Mouse (Mus musculus) intestine, embryonic 15.5 days (tissue): ENCODE measurements around the gene Mtmr4. TPM values are rescaled to one million over a fixed set of nuclear protein-coding genes. Genes with fewer than 3 reads are reported as not detected.

ENCODE experiments used
- ATAC-seq: fragments of 200-750 bp; cut with Nextera tagmentation; 2 replicates; pipeline ENCODE4 v1.8.0; 2017; ENCODE audit warnings: moderate TSS enrichment, moderate library complexity
- H3K27ac ChIP-seq: fragments of 300-500 bp; sonication (generic); 2 replicates; pipeline ENCODE4 v1.5.1; 2015; ENCODE audit warnings: mild to moderate bottlenecking, inconsistent platforms
- H3K27me3 ChIP-seq: fragments of 300-500 bp; sonication (generic); replicated peaks from 2 replicates; pipeline ENCODE4 v1.6.1; 2015; ENCODE audit warnings: inconsistent platforms
- H3K36me3 ChIP-seq: fragments of 300-500 bp; sonication (generic); 2 replicates; pipeline ENCODE4 v1.6.1; 2015; ENCODE audit warnings: inconsistent platforms
- H3K4me1 ChIP-seq: fragments of 300-500 bp; sonication (generic); replicated peaks from 2 replicates; pipeline ENCODE4 v1.6.1; 2015; ENCODE audit warnings: inconsistent platforms
- H3K4me2 ChIP-seq: fragments of 300-500 bp; sonication (generic); replicated peaks from 2 replicates; pipeline ENCODE4 v1.6.1; 2015; ENCODE audit warnings: mild to moderate bottlenecking, inconsistent platforms
- H3K4me3 ChIP-seq: fragments of 300-500 bp; sonication (generic); replicated peaks from 2 replicates; pipeline ENCODE4 v1.5.1; 2015; ENCODE audit warnings: inconsistent platforms
- H3K9ac ChIP-seq: fragments of 300-500 bp; sonication (generic); 2 replicates; pipeline ENCODE4 v1.6.1; 2015; ENCODE audit warnings: inconsistent platforms
- H3K9me3 ChIP-seq: fragments of 300-500 bp; sonication (generic); 2 replicates; pipeline ENCODE4 v1.6.1; 2016; ENCODE audit warnings: inconsistent platforms
- WGBS: fragments of 180-500 bp; shearing (Covaris S2); methylation state at CpG from one replicate; pipeline ENCODE4 v1.1.7; 2015; 5-methylcytosine and 5-hydroxymethylcytosine counted together
- polyA plus RNA-seq: library from polyadenylated mRNA; unstranded; fragments of >200 nt; fragmentation: Nextera tagmentation; extraction: Ambion mirVana; gene quantifications from 2 replicates; pipeline ENCODE4 v1.2.1, GENCODE M21; 2015

Gene Mtmr4
- polyA plus RNA-seq, 1 experiment from 2014 or later, result 26.9 TPM

- Histone ChIP-seq H3K27me3 (no peaks in the 10 kb centered on the region), H3K9ac (no peak overlapping the region), H3K4me2 (no peak overlapping the region), H3K4me3 (no peak overlapping the region), H3K27ac (no peak overlapping the region), H3K4me1 (0 out of 2 replicates have a peak, but pooled peaks cover 6% of the 10 kb centered on the region), H3K36me3 (no peaks in the 10 kb centered on the region), H3K9me3 (no peaks in the 10 kb centered on the region)
- no peak for ATAC-seq
These were observed 50.9 kb downstream of the Mtmr4 start for GRCm38 (mm10) chr11:87642865-87643264.

- Histone ChIP-seq H3K9me3 (no peaks in the 10 kb centered on the region), H3K4me1 (no peaks in the 10 kb centered on the region), H3K4me2 (no peak overlapping the region), H3K4me3 (no peak overlapping the region), H3K27ac (no peak overlapping the region), H3K27me3 (no peaks in the 10 kb centered on the region), H3K9ac (no peak overlapping the region), H3K36me3 (no peaks in the 10 kb centered on the region)
- 57% methylated on average over 5 of the region's 5 CpGs for WGBS
- ATAC-seq, result no peak
These were observed 62.7 kb downstream of the Mtmr4 start for GRCm38 (mm10) chr11:87654693-87655092.

- Histone ChIP-seq H3K27me3 (no peaks in the 10 kb centered on the region), H3K9ac (no peak overlapping the region), H3K4me1 (no peaks in the 10 kb centered on the region), H3K27ac (no peak overlapping the region), H3K36me3 (no peaks in the 10 kb centered on the region), H3K4me3 (no peak overlapping the region), H3K4me2 (no peak overlapping the region), H3K9me3 (no peaks in the 10 kb centered on the region)
- 67% methylated on average over 7 of the region's 7 CpGs for WGBS
- no peak for ATAC-seq
These were observed 67.3 kb downstream of the Mtmr4 start for GRCm38 (mm10) chr11:87659216-87659615.

- Histone ChIP-seq H3K4me1 (no peaks in the 10 kb centered on the region), H3K27ac (peak within 1 kb of the TSS; percentile 74), H3K9me3 (no peaks in the 10 kb centered on the region), H3K4me3 (peak within 1 kb of the TSS; percentile 45), H3K27me3 (no peaks in the 10 kb centered on the region), H3K36me3 (no peaks in the 10 kb centered on the region), H3K4me2 (peak within 1 kb of the TSS; percentile 61), H3K9ac (peak within 1 kb of the TSS; percentile 50)
- peak; percentile 97 for ATAC-seq
- WGBS, result 0% methylated on average over 8 of the region's 8 CpGs
These were observed 70.4 kb downstream of the Mtmr4 start, which contains the start of gene Rnf43 for GRCm38 (mm10) chr11:87662407-87662806. Rnf43 (plus strand) TSS chr11:87662722.

- Histone ChIP-seq H3K36me3 (no peaks in the 10 kb centered on the region), H3K9ac (peak overlapping the region; percentile 50), H3K27me3 (no peaks in the 10 kb centered on the region), H3K4me1 (no peaks in the 10 kb centered on the region), H3K4me3 (peak overlapping the region; percentile 45), H3K4me2 (peak overlapping the region; percentile 61), H3K9me3 (no peaks in the 10 kb centered on the region), H3K27ac (peak overlapping the region; percentile 74)
- 9% methylated on average over 14 of the region's 14 CpGs for WGBS
- peak; percentile 36; the same call in 1 of the 2 replicates for ATAC-seq
These were observed 70.9 kb downstream of the Mtmr4 start for GRCm38 (mm10) chr11:87662822-87663221.

- no peaks in the 10 kb centered on the region for H3K4me1 ChIP-seq
- ATAC-seq, result no peak
- H3K27ac ChIP-seq, result peak overlapping the region; percentile 22; the same call in 1 of the 2 replicates
- H3K9ac ChIP-seq, result peak overlapping the region; percentile 65
- no peaks in the 10 kb centered on the region for H3K27me3 ChIP-seq
- peak overlapping the region; percentile 45 for H3K4me3 ChIP-seq
- H3K9me3 ChIP-seq, result no peaks in the 10 kb centered on the region
- H3K36me3 ChIP-seq, result no peaks in the 10 kb centered on the region
- WGBS, result 50% methylated on average over 6 of the region's 6 CpGs
- H3K4me2 ChIP-seq, result peak overlapping the region; percentile 37; the same call in 1 of the 2 replicates
These were observed 72.0 kb downstream of the Mtmr4 start for GRCm38 (mm10) chr11:87663948-87664347.

GRCm38 (mm10) chr11:87664521-87664920 lies 72.6 kb downstream of the Mtmr4 start:
- no peak for ATAC-seq
- Histone ChIP-seq H3K27me3 (no peaks in the 10 kb centered on the region), H3K27ac (peak overlapping the region; percentile 22; the same call in 1 of the 2 replicates), H3K4me1 (no peaks in the 10 kb centered on the region), H3K9ac (peak overlapping the region; percentile 65), H3K4me2 (peak overlapping the region; percentile 37), H3K36me3 (no peaks in the 10 kb centered on the region), H3K4me3 (peak overlapping the region; percentile 45), H3K9me3 (no peaks in the 10 kb centered on the region)
- WGBS, result 51% methylated on average over 12 of the region's 12 CpGs

GRCm38 (mm10) chr11:87665224-87665623 lies 73.3 kb downstream of the Mtmr4 start:
- 65% methylated on average over 6 of the region's 6 CpGs for WGBS
- Histone ChIP-seq H3K27ac (no peak overlapping the region), H3K4me1 (no peaks in the 10 kb centered on the region), H3K27me3 (no peaks in the 10 kb centered on the region), H3K9me3 (no peaks in the 10 kb centered on the region), H3K9ac (no peak overlapping the region), H3K4me3 (peak overlapping the region; percentile 24), H3K4me2 (no peak overlapping the region), H3K36me3 (no peaks in the 10 kb centered on the region)
- ATAC-seq, result no peak

- no peaks in the 10 kb centered on the region for H3K9me3 ChIP-seq
- no peaks in the 10 kb centered on the region for H3K4me1 ChIP-seq
- no peaks in the 10 kb centered on the region for H3K36me3 ChIP-seq
- peak overlapping the region; percentile 28 for H3K4me3 ChIP-seq
- WGBS, result 65% methylated on average over 2 of the region's 2 CpGs
- H3K27me3 ChIP-seq, result no peaks in the 10 kb centered on the region
- peak overlapping the region; percentile 24 for H3K4me2 ChIP-seq
- peak overlapping the region; percentile 32; the same call in 1 of the 2 replicates for H3K9ac ChIP-seq
- no peak for ATAC-seq
- no peak overlapping the region for H3K27ac ChIP-seq
These were observed 73.7 kb downstream of the Mtmr4 start for GRCm38 (mm10) chr11:87665658-87666057.

Other genes with a start within 250 kb of the Mtmr4 start
- gene Ppm1e, start 233.1 kb upstream of the Mtmr4 start, polyA plus RNA-seq, result 1.9 and 2.7 TPM in 2 replicates
- gene Rad51c, start 187.2 kb upstream of the Mtmr4 start, polyA plus RNA-seq, result 6.3 and 7.0 TPM in 2 replicates
- 0.37 and 0.96 TPM in 2 replicates for gene Tex14, start 187.1 kb upstream of the Mtmr4 start, polyA plus RNA-seq
- not detected in 2 replicates for gene Gm11492, start 25.5 kb upstream of the Mtmr4 start, polyA plus RNA-seq
- 24.9 and 25.0 TPM in 2 replicates for gene Sept4, start 23.3 kb upstream of the Mtmr4 start, polyA plus RNA-seq
- gene Hsf5, start 25.0 kb downstream of the Mtmr4 start, polyA plus RNA-seq, result 0.15 and 0.29 TPM in 2 replicates
- 14.1 and 14.7 TPM in 2 replicates for gene Rnf43, start 70.6 kb downstream of the Mtmr4 start, polyA plus RNA-seq
- gene Supt4a, start 145.4 kb downstream of the Mtmr4 start, polyA plus RNA-seq, result 117 and 121 TPM in 2 replicates
- 0.96 and 1.5 TPM in 2 replicates for gene Tspoap1, start 168.4 kb downstream of the Mtmr4 start, polyA plus RNA-seq
- gene Mpo, start 201.4 kb downstream of the Mtmr4 start, polyA plus RNA-seq, result 2.9 and 5.9 TPM in 2 replicates
- 0.05 TPM in 1 of 2 replicates, not detected in the other for gene Lpo, start 236.1 kb downstream of the Mtmr4 start, polyA plus RNA-seq